Mouse (Mus musculus) midbrain, embryonic 12.5 days (tissue): ENCODE results near the gene Jph4. TPM values are rescaled to one million over a fixed set of nuclear protein-coding genes. Genes with fewer than 3 reads are reported as not detected.

Experiments
- ATAC-seq: fragments of 200-750 bp; cut with Nextera tagmentation; 2 replicates; pipeline ENCODE4 v1.8.0; 2017; ENCODE audit warnings: low read depth, moderate TSS enrichment, moderate library complexity; ENCODE audit not compliant: low FRiP score
- H3K27ac ChIP-seq: fragments of 300-500 bp; sonication (generic); replicated peaks from 2 replicates; pipeline ENCODE4 v1.5.1; 2016; ENCODE audit warnings: mild to moderate bottlenecking
- H3K27me3 ChIP-seq: fragments of 300-500 bp; sonication (generic); 2 replicates; pipeline ENCODE4 v1.6.1; 2016; ENCODE audit warnings: mild to moderate bottlenecking
- H3K36me3 ChIP-seq: fragments of 300-500 bp; sonication (generic); 2 replicates; pipeline ENCODE4 v1.6.1; 2016
- H3K4me1 ChIP-seq: fragments of 300-500 bp; sonication (generic); 2 replicates; pipeline ENCODE4 v1.6.1; 2016
- H3K4me2 ChIP-seq: fragments of 300-500 bp; sonication (generic); replicated peaks from 2 replicates; pipeline ENCODE4 v1.6.1; 2016; ENCODE audit warnings: mild to moderate bottlenecking, moderate library complexity
- H3K4me3 ChIP-seq: fragments of 300-500 bp; sonication (generic); 2 replicates; pipeline ENCODE4 v1.5.1; 2016; ENCODE audit warnings: mild to moderate bottlenecking
- H3K9ac ChIP-seq: fragments of 300-500 bp; sonication (generic); replicated peaks from 2 replicates; pipeline ENCODE4 v1.6.1; 2016; ENCODE audit warnings: mild to moderate bottlenecking, moderate library complexity
- H3K9me3 ChIP-seq: fragments of 300-500 bp; sonication (generic); 2 replicates; pipeline ENCODE4 v1.6.1; 2016; ENCODE audit warnings: mild to moderate bottlenecking
- WGBS: fragments of 180-500 bp; shearing (Covaris S2); methylation state at CpG from one replicate; pipeline ENCODE4 v1.1.7; 2016; 5-methylcytosine and 5-hydroxymethylcytosine counted together
- polyA plus RNA-seq: library from polyadenylated mRNA; unstranded; fragments of >200 nt; fragmentation: Nextera tagmentation; extraction: Ambion mirVana; gene quantifications from 2 replicates; pipeline ENCODE4 v1.2.1, GENCODE M21; 2016

Jph4 gene
- polyA plus RNA-seq, 1 experiment from 2014 or later: 7.2 TPM

- Histone ChIP-seq H3K9me3 (no peaks in the 10 kb centered on the region), H3K9ac (peak overlapping the region; percentile 67), H3K4me1 (peaks cover 40% of the 10 kb centered on the region), H3K4me2 (peak overlapping the region; percentile 99), H3K36me3 (no peaks in the 10 kb centered on the region), H3K4me3 (peak overlapping the region; percentile 74), H3K27me3 (peaks cover 69% of the 10 kb centered on the region), H3K27ac (peak overlapping the region; percentile 71)
- WGBS: under 1% methylated on average over 59 of the region's 78 CpGs
- ATAC-seq: peak; percentile 57
These were observed 1.7 kb downstream of the Jph4 start for GRCm38 (mm10) chr14:55114759-55115701.

- Histone ChIP-seq H3K27me3 (peaks cover 75% of the 10 kb centered on the region), H3K4me3 (peak overlapping the region; percentile 74), H3K9me3 (no peaks in the 10 kb centered on the region), H3K4me1 (peaks cover 49% of the 10 kb centered on the region), H3K4me2 (peak overlapping the region; percentile 99), H3K36me3 (no peaks in the 10 kb centered on the region), H3K27ac (peak overlapping the region; percentile 71; the same call in 1 of the 2 replicates), H3K9ac (peak overlapping the region; percentile 67)
- WGBS: 9% methylated on average over 21 of the region's 26 CpGs
- no peak for ATAC-seq
These were observed 2.6 kb downstream of the Jph4 start for GRCm38 (mm10) chr14:55113975-55114645.

GRCm38 (mm10) chr14:55113351-55113974 is 3.3 kb downstream of the Jph4 start:
- H3K4me1 ChIP-seq: peaks cover 55% of the 10 kb centered on the region
- no peak overlapping the region for H3K27ac ChIP-seq
- 74% methylated on average over 51 of the region's 51 CpGs for WGBS
- H3K9me3 ChIP-seq: no peaks in the 10 kb centered on the region
- ATAC-seq: no peak
- H3K9ac ChIP-seq: no peak overlapping the region
- peak overlapping the region; percentile 74; the same call in 1 of the 2 replicates for H3K4me3 ChIP-seq
- peak overlapping the region; percentile 99 for H3K4me2 ChIP-seq
- H3K27me3 ChIP-seq: peaks cover 76% of the 10 kb centered on the region
- H3K36me3 ChIP-seq: no peaks in the 10 kb centered on the region

GRCm38 (mm10) chr14:55111720-55112119 is 5.0 kb downstream of the Jph4 start:
- Histone ChIP-seq H3K9me3 (no peaks in the 10 kb centered on the region), H3K27me3 (peaks cover 71% of the 10 kb centered on the region), H3K36me3 (no peaks in the 10 kb centered on the region), H3K9ac (no peak overlapping the region), H3K4me1 (peaks cover 61% of the 10 kb centered on the region), H3K4me2 (no peak overlapping the region), H3K4me3 (no peak overlapping the region), H3K27ac (no peak overlapping the region)
- WGBS: 70% methylated on average over 2 of the region's 2 CpGs
- ATAC-seq: no peak

GRCm38 (mm10) chr14:55110076-55110475 is 6.7 kb downstream of the Jph4 start:
- no peaks in the 10 kb centered on the region for H3K36me3 ChIP-seq
- no peaks in the 10 kb centered on the region for H3K9me3 ChIP-seq
- no peak overlapping the region for H3K4me2 ChIP-seq
- 35% methylated on average over 9 of the region's 9 CpGs for WGBS
- H3K27me3 ChIP-seq: peaks cover 58% of the 10 kb centered on the region
- H3K9ac ChIP-seq: no peak overlapping the region
- H3K4me3 ChIP-seq: no peak overlapping the region
- H3K27ac ChIP-seq: no peak overlapping the region
- no peak for ATAC-seq
- H3K4me1 ChIP-seq: peaks cover 57% of the 10 kb centered on the region

GRCm38 (mm10) chr14:55109048-55109873 is 7.5 kb downstream of the Jph4 start:
- no peaks in the 10 kb centered on the region for H3K9me3 ChIP-seq
- peak overlapping the region; percentile 25; the same call in 1 of the 2 replicates for H3K9ac ChIP-seq
- H3K36me3 ChIP-seq: no peaks in the 10 kb centered on the region
- H3K4me3 ChIP-seq: no peak overlapping the region
- peaks cover 60% of the 10 kb centered on the region for H3K27me3 ChIP-seq
- H3K4me1 ChIP-seq: peaks cover 51% of the 10 kb centered on the region
- WGBS: 4% methylated on average over 21 of the region's 21 CpGs
- 0 out of 2 replicates have a peak overlapping the region, but pooled peaks have one; percentile 65 for H3K27ac ChIP-seq
- peak overlapping the region; percentile 31 for H3K4me2 ChIP-seq
- peak; percentile 11 for ATAC-seq

- peak overlapping the region; percentile 65 for H3K27ac ChIP-seq
- H3K36me3 ChIP-seq: no peaks in the 10 kb centered on the region
- H3K4me3 ChIP-seq: no peak overlapping the region
- WGBS: 31% methylated on average over 9 of the region's 9 CpGs
- H3K4me1 ChIP-seq: peaks cover 42% of the 10 kb centered on the region
- H3K27me3 ChIP-seq: peaks cover 57% of the 10 kb centered on the region
- no peaks in the 10 kb centered on the region for H3K9me3 ChIP-seq
- H3K9ac ChIP-seq: peak overlapping the region; percentile 44
- peak overlapping the region; percentile 31 for H3K4me2 ChIP-seq
- peak; percentile 67 for ATAC-seq
These were observed 8.4 kb downstream of the Jph4 start for GRCm38 (mm10) chr14:55108202-55108870.

- no peaks in the 10 kb centered on the region for H3K36me3 ChIP-seq
- WGBS: 67% methylated on average over 8 of the region's 8 CpGs
- no peak overlapping the region for H3K4me2 ChIP-seq
- peaks cover 48% of the 10 kb centered on the region for H3K27me3 ChIP-seq
- ATAC-seq: no peak
- no peak overlapping the region for H3K27ac ChIP-seq
- H3K9ac ChIP-seq: no peak overlapping the region
- H3K4me1 ChIP-seq: peaks cover 41% of the 10 kb centered on the region
- H3K4me3 ChIP-seq: no peak overlapping the region
- no peaks in the 10 kb centered on the region for H3K9me3 ChIP-seq
These were observed 9.7 kb downstream of the Jph4 start for GRCm38 (mm10) chr14:55106990-55107389.

- Histone ChIP-seq H3K9me3 (no peaks in the 10 kb centered on the region), H3K4me3 (peak within 1 kb of the TSS; percentile 43), H3K27me3 (peaks cover 41% of the 10 kb centered on the region), H3K36me3 (no peaks in the 10 kb centered on the region), H3K27ac (peak within 1 kb of the TSS; percentile 27; the same call in 1 of the 2 replicates), H3K4me1 (peaks cover 37% of the 10 kb centered on the region), H3K4me2 (peak within 1 kb of the TSS; percentile 77), H3K9ac (peak within 1 kb of the TSS; percentile 65)
- ATAC-seq: peak; percentile 47; the same call in 1 of the 2 replicates
- 1% methylated on average over 39 of the region's 39 CpGs for WGBS
These were observed 10.6 kb downstream of the Jph4 start, which contains the start of gene Ap1g2 for GRCm38 (mm10) chr14:55105836-55106809. TSS of gene Ap1g2 (minus strand) at chr14:55106593.

GRCm38 (mm10) chr14:55105386-55105785 is 11.3 kb downstream of the Jph4 start:
- peaks cover 37% of the 10 kb centered on the region for H3K4me1 ChIP-seq
- no peaks in the 10 kb centered on the region for H3K9me3 ChIP-seq
- peak overlapping the region; percentile 77 for H3K4me2 ChIP-seq
- H3K9ac ChIP-seq: 0 out of 2 replicates have a peak overlapping the region, but pooled peaks have one; percentile 17
- peaks cover 34% of the 10 kb centered on the region for H3K27me3 ChIP-seq
- H3K36me3 ChIP-seq: no peaks in the 10 kb centered on the region
- peak overlapping the region; percentile 43 for H3K4me3 ChIP-seq
- WGBS: 4% methylated on average over 7 of the region's 7 CpGs
- no peak overlapping the region for H3K27ac ChIP-seq
- ATAC-seq: no peak
